Mouse (Mus musculus): ENCODE measurements around the gene Kcnh2. TPM values are rescaled to one million over a fixed set of nuclear protein-coding genes. Genes with fewer than 3 reads are reported as not detected.
"Not testable (repeated sequence)": the region's sequence is repeated elsewhere in the genome, so short reads cannot be mapped to it uniquely, and the experiment has no call there.

Kcnh2 gene
- 4.9 and 5.4 TPM in 2 replicates for polyA plus RNA-seq (2016; fragmentation: Nextera tagmentation; extraction: Ambion mirVana)

DNA sequence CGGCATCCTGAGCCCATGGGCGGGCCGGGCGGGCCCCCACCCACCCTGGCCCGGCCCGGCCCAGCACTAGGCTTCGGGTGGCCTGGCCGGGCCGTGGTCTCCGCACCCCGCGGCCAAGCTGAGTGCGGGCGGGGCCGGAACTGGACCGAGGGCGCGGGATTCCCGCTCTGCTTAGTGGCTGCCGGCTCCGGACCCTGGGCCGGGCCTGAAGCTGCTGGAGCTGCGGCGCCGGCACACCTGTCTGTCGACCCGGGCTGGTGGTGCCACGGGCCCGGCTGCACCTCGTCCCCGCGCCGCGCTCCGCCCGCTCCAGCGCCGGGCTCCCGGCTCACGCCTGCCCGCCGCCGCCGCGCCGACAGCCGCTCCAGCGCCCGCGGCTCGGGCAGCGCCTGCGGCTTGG, at the start of gene Kcnh2:
Gene Kcnh2, minus strand, starts transcription at position 327 of the 400 bp plus-strand sequence.
- Histone ChIP-seq H3K27ac (peak within 1 kb of the TSS; percentile 85), H3K4me3 (replicated peaks) (peak within 1 kb of the TSS; percentile 67), H3K36me3 (no peaks in the 10 kb centered on the region), H3K4me1 (replicated peaks) (peaks cover 57% of the 10 kb centered on the region), H3K9me3 (no peaks in the 10 kb centered on the region), H3K9ac (replicated peaks) (peak within 1 kb of the TSS; percentile 71), H3K4me2 (peak within 1 kb of the TSS; percentile 99), H3K27me3 (peaks cover 77% of the 10 kb centered on the region)
- ATAC-seq (ENCODE audit: insufficient number of reproducible peaks, insufficient read depth, low FRiP score, low TSS enrichment, low read depth): peak; percentile 13; the same call in 1 of the 2 replicates
- under 1% methylated on average over 48 of the region's 53 CpGs for WGBS

DNA sequence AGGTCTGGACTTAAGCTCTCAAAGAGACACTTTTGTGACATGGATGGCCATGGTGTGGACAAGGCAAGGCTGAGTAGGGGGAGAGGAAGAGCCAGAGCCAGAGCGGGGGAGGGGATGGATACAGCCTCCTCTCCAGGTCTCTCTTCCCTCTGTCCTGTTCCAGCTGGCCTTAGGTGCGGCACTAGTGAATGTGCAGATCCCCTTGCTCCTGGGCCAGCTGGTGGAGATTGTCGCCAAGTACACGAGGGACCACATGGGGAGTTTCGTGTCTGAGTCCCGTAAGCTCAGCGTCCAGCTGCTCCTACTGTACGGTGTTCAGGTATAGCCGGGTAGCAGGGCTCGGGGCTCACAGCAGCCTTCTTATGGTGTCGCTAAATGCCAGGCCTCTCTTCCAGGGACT, 49.0 kb upstream of the Kcnh2 start:
- Histone ChIP-seq H3K27me3 (no peaks in the 10 kb centered on the region), H3K27ac (no peak overlapping the region), H3K4me2 (no peak overlapping the region), H3K4me3 (replicated peaks) (no peak overlapping the region), H3K36me3 (peaks cover 38% of the 10 kb centered on the region), H3K9ac (replicated peaks) (no peak overlapping the region), H3K9me3 (no peaks in the 10 kb centered on the region), H3K4me1 (replicated peaks) (no peaks in the 10 kb centered on the region; the same call in 1 of the 2 replicates)
- 84% methylated on average over 11 of the region's 11 CpGs for WGBS
- no peak for ATAC-seq (ENCODE audit: insufficient number of reproducible peaks, insufficient read depth, low FRiP score, low TSS enrichment, low read depth)

DNA sequence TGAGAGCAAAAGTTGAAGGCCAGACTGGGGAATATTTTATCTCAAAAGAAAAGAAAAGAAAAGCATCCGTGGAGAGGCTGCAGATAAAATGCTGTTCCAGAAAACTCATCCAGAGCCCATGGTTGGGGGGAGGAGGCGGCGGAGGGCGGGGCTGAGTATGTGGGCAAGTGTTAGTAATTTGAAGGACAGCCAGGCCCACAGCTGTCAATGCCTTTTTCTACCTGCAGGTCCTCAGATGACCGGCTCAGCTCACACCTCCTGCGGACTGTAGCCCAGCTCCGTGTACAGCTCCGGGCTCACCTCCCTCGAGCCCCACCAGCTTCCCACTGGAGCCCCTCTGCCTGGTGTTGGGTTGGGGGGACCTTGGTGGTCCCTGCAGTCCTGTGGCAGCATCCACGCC, 48.3 kb upstream of the Kcnh2 start:
- H3K9ac ChIP-seq (replicated peaks): no peak overlapping the region
- WGBS: 76% methylated on average over 10 of the region's 10 CpGs
- no peaks in the 10 kb centered on the region for H3K27me3 ChIP-seq
- no peaks in the 10 kb centered on the region; the same call in 1 of the 2 replicates for H3K4me1 ChIP-seq (replicated peaks)
- no peak overlapping the region for H3K4me3 ChIP-seq (replicated peaks)
- H3K4me2 ChIP-seq: no peak overlapping the region
- no peak for ATAC-seq (ENCODE audit: insufficient number of reproducible peaks, insufficient read depth, low FRiP score, low TSS enrichment, low read depth)
- H3K27ac ChIP-seq: no peak overlapping the region
- H3K36me3 ChIP-seq: peaks cover 38% of the 10 kb centered on the region
- H3K9me3 ChIP-seq: no peaks in the 10 kb centered on the region

DNA sequence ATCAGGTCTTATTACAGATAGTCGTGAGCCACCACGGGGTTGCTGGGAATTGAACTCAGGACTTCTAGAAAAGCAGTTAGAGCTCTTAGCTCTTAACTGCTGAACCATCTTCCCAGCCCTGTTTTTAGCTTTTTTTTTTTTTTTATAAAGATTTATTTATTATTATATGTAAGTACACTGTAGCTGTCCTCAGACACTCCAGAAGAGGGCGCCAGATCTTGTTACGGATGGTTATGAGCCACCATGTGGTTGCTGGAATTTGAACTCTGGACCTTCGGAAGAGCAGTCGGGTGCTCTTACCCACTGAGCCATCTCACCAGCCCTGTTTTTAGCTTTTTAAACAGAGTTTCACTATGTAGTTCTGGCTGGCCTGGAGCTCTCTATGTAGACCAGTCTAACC, 44.9 kb upstream of the Kcnh2 start:
- H3K27ac ChIP-seq; H3K4me1 ChIP-seq (replicated peaks); H3K27me3 ChIP-seq; ATAC-seq (ENCODE audit: insufficient number of reproducible peaks, insufficient read depth, low FRiP score, low TSS enrichment, low read depth); H3K9ac ChIP-seq (replicated peaks); H3K4me2 ChIP-seq; H3K4me3 ChIP-seq (replicated peaks); H3K9me3 ChIP-seq: not testable (repeated sequence)
- H3K36me3 ChIP-seq: peaks cover 10% of the 10 kb centered on the region; the same call in 1 of the 2 replicates
- WGBS: 88% methylated on average over 6 of the region's 6 CpGs

DNA sequence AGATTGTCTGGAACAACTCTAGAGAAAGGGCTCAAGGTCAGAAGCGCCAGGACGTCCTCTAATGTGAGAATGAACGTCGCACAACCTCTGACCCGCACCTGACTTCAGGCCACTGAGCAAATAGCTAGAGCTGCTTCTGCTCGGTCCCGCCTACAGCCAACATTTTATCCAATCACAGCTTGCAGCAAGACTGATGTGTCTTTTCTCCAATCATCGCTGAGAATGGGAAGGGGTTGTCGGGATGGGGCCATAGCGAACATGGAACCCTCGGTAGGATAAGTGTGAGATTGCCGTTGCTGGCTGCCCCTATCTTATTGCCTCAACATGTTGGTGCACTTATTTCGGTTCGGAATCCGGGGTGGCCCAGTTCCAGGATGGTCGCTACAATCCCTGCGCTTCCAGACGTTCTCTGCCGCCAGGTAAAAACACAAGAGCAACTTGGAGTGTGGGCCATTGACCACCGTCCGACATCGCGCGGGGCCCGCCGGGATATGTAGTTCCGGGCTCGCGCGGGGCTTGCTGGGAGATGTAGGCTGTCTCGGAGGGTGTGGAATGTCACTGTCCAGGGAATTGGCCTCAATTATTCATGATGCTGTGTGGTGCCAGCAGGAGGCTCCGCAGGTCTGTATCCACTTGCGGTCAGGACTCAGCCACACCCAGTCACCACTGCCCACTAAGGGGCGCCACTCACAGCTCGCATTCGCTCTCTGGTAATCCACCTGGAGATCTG, 42.9 kb upstream of the Kcnh2 start:
- Histone ChIP-seq H3K27me3 (no peaks in the 10 kb centered on the region), H3K9ac (replicated peaks) (peak overlapping the region; percentile 35; the same call in 1 of the 2 replicates), H3K4me3 (replicated peaks) (peak overlapping the region; percentile 50), H3K4me1 (replicated peaks) (peaks cover 6% of the 10 kb centered on the region), H3K4me2 (peak overlapping the region; percentile 58), H3K9me3 (no peaks in the 10 kb centered on the region), H3K36me3 (no peaks in the 10 kb centered on the region), H3K27ac (peak overlapping the region; percentile 62; the same call in 1 of the 2 replicates)
- ATAC-seq (ENCODE audit: insufficient number of reproducible peaks, insufficient read depth, low FRiP score, low TSS enrichment, low read depth): peak; percentile 97
- 2% methylated on average over 36 of the region's 36 CpGs for WGBS

DNA sequence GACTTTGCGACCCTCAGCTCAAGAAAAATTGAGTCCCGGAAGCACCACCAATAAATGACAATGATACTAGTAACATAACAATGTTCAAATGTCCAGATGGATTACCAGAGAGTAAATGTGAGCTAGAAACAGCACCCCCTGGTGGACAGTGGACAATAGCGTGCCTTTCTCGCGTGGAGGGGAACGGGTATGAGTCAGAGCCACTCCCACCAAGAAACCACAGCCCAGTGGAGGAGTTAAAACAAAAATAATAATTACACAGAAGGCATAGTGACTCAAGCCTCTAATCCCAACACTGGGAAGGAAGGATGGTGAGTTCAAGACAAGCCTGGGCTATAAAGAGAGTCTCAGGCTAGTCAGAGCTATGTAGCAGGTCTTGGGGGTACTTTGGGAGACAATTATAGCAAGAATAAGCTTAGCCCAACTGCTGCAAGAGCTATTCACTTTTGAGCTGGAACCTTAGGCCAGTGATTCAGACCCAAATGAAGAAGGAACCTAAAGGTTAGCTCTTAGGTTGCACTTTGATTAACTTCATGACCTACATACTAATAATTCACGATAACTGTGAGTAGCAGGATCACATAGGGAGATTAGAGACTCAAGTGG, 42.1 kb upstream of the Kcnh2 start, which contains the start of gene Abcb8:
Gene Abcb8, plus strand, starts transcription at position 272 of the 606 bp plus-strand sequence.
- Histone ChIP-seq H3K9ac (replicated peaks) (peak within 1 kb of the TSS; percentile 35; the same call in 1 of the 2 replicates), H3K9me3 (no peaks in the 10 kb centered on the region), H3K27ac (peak within 1 kb of the TSS; percentile 62; the same call in 1 of the 2 replicates)

DNA sequence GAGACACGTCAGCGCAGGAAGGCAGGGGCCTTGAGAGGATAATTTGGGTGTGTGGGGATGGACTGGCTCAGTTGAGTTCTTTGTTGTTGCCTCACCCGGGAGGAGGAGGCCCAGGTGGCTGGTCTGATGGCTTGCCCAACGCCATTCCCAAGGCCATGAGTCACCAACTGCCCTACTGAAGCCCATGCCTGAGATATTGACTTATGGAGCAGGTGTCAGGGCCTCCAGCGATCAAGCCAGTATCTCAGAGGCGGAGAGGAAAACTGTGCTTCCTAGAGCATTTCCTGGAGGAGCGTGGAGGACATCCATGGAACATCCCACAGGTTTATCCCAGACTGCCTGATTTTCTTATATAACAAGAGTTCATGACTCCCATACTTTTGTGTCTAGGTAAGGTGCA, 41.3 kb upstream of the Kcnh2 start:
- no peak overlapping the region for H3K4me2 ChIP-seq
- 76% methylated on average over 7 of the region's 7 CpGs for whole genome bisulfite sequencing
- H3K36me3 ChIP-seq: no peaks in the 10 kb centered on the region
- no peak overlapping the region for H3K9ac ChIP-seq (replicated peaks)
- H3K27ac ChIP-seq: no peak overlapping the region
- H3K4me1 ChIP-seq (replicated peaks): peaks cover 15% of the 10 kb centered on the region
- H3K4me3 ChIP-seq (replicated peaks): no peak overlapping the region
- no peak for ATAC-seq (ENCODE audit: insufficient number of reproducible peaks, insufficient read depth, low FRiP score, low TSS enrichment, low read depth)
- H3K27me3 ChIP-seq: peaks cover 10% of the 10 kb centered on the region
- H3K9me3 ChIP-seq: no peaks in the 10 kb centered on the region

More for the DNA sequence above, 42.1 kb upstream of the Kcnh2 start, which contains the start of gene Abcb8:
- Histone ChIP-seq H3K27me3 (peaks cover 3% of the 10 kb centered on the region), H3K36me3 (no peaks in the 10 kb centered on the region), H3K4me3 (replicated peaks) (peak within 1 kb of the TSS; percentile 50), H3K4me1 (replicated peaks) (peaks cover 9% of the 10 kb centered on the region), H3K4me2 (peak within 1 kb of the TSS; percentile 58)
- ATAC-seq (ENCODE audit: insufficient number of reproducible peaks, insufficient read depth, low FRiP score, low TSS enrichment, low read depth): no peak
- 22% methylated on average over 7 of the region's 7 CpGs for WGBS

DNA sequence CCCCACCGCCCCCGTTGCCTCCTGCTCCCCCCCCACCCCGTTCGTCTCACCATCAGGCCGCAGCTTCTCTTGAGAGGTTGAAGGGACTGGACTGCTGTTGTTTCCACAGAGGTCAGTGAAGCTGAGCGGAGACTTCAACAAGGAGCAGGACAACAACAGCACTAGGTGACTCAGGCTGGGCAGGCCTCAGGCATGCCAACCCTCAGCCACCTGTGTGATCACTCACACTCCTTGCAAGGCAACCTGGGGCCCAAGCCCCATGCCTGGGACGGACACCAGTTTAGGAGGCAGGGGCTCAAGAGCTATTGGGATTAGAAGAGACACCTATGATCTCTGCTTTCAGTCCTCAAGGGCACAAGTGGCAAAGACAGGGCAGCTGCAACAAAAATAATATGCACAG, 40.5 kb upstream of the Kcnh2 start, which contains the start of gene Atg9b:
Gene Atg9b, minus strand, starts transcription at position 280 of the 400 bp plus-strand sequence.
- Histone ChIP-seq H3K9ac (replicated peaks) (no peak within 1 kb of the TSS), H3K4me3 (replicated peaks) (no peak within 1 kb of the TSS), H3K4me2 (no peak within 1 kb of the TSS), H3K27me3 (peaks cover 18% of the 10 kb centered on the region), H3K36me3 (no peaks in the 10 kb centered on the region), H3K4me1 (replicated peaks) (peaks cover 23% of the 10 kb centered on the region), H3K27ac (no peak within 1 kb of the TSS), H3K9me3 (no peaks in the 10 kb centered on the region)
- no peak for ATAC-seq (ENCODE audit: insufficient number of reproducible peaks, insufficient read depth, low FRiP score, low TSS enrichment, low read depth)
- 81% methylated on average over 7 of the region's 7 CpGs for WGBS

DNA sequence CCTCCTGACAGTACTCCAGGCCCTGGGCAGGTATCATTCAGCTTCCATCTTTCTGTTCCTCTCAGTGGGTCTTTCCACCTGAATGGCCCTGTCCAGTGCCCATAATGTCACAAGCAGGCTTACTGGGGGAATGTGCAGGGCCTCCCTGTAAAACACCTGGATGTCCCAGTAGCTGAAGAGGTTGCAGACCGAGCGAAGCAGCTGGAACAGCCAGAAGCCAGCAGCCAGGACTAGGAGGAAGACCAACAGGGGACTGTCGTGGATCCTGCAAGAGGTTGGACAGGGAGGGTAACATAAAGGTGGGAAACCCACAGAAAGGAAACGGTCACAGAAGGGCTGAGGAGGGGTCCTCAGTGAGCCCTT, 38.2 kb upstream of the Kcnh2 start:
- no peak overlapping the region for H3K9ac ChIP-seq (replicated peaks)
- no peaks in the 10 kb centered on the region for H3K9me3 ChIP-seq
- WGBS: 62% methylated on average over 4 of the region's 4 CpGs
- peaks cover 23% of the 10 kb centered on the region for H3K4me1 ChIP-seq (replicated peaks)
- no peak for ATAC-seq (ENCODE audit: insufficient number of reproducible peaks, insufficient read depth, low FRiP score, low TSS enrichment, low read depth)
- no peaks in the 10 kb centered on the region for H3K36me3 ChIP-seq
- no peak overlapping the region for H3K4me3 ChIP-seq (replicated peaks)
- peaks cover 40% of the 10 kb centered on the region for H3K27me3 ChIP-seq
- H3K4me2 ChIP-seq: no peak overlapping the region
- no peak overlapping the region for H3K27ac ChIP-seq

DNA sequence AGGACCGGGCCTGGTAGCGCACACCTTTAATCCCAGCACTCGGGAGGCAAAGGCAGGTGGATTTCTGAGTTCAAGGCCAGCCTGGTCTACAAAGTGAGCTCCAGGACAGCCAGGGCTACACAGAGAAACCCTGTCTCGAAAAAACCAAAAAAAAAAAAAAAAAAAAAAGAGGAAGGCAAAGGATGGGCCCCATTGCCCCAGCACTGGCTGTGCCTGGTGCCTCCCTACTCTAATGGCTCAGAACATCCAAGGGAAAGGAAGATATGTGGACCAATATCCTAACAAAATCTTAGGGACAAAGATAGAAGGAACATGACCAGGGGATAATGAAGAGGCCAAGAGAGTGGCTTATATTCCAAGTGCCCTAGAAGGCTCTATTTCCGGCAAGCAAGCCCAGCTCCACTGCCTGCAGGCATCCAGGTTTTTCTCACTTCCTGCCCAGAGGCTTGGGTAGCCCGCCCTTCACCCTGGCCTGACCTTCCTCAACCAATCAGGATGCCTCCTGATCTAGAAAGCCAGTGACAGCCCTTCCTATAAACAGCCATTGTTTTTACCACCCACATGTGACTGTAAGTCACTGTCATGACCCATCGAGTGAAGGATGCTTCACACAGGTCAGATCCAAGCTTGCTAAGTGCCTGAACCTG, 37.7 kb upstream of the Kcnh2 start:
- H3K9me3 ChIP-seq: no peaks in the 10 kb centered on the region
- H3K9ac ChIP-seq (replicated peaks): no peak overlapping the region
- no peak for ATAC-seq (ENCODE audit: insufficient number of reproducible peaks, insufficient read depth, low FRiP score, low TSS enrichment, low read depth)
- H3K36me3 ChIP-seq: no peaks in the 10 kb centered on the region
- peaks cover 23% of the 10 kb centered on the region for H3K4me1 ChIP-seq (replicated peaks)
- peaks cover 44% of the 10 kb centered on the region for H3K27me3 ChIP-seq
- H3K4me2 ChIP-seq: peak overlapping the region; percentile 96; the same call in 1 of the 2 replicates
- H3K27ac ChIP-seq: no peak overlapping the region
- no peak overlapping the region for H3K4me3 ChIP-seq (replicated peaks)
- 45% methylated on average over 7 of the region's 7 CpGs for WGBS

All from limb, embryonic 12.5 days (tissue).